Mouse (Mus musculus): ENCODE data around the gene Nabp1.

GRCm38 (mm10) chr1:51501251-51501650 lies 23.0 kb upstream of the Nabp1 start:
- no peak for TF ChIP-seq CTCF (IDR thresholded peaks at IDR 0.05; ENCODE audit: low read depth, low read length)
- TF ChIP-seq GATA1 (IDR thresholded peaks at IDR 0.05; ENCODE audit: borderline replicate concordance, low read length), result no peak

Data from G1E (cell line).